Mouse (Mus musculus): Measurements from ENCODE around the gene Glt1d1. TPM values are rescaled to one million over a fixed set of nuclear protein-coding genes. Genes with fewer than 3 reads are reported as not detected.
"Not testable (repeated sequence)": the region's sequence is repeated elsewhere in the genome, so short reads cannot be mapped to it uniquely, and the experiment has no call there.

Glt1d1 gene
- total RNA-seq, 2 experiments from 2014 or later: 0.42 to 0.53 TPM

GRCm38 (mm10) chr5:127691085-127691484 lies 59.0 kb downstream of the Glt1d1 start:
- ATAC-seq (replicated peaks; ENCODE audit: low FRiP score, poor library complexity, severe bottlenecking): no peak

- ATAC-seq (replicated peaks; ENCODE audit: low FRiP score, poor library complexity, severe bottlenecking): no peak
Observed at GRCm38 (mm10) chr5:127691581-127691980, 59.5 kb downstream of the Glt1d1 start.

GRCm38 (mm10) chr5:127695898-127696297 lies 63.8 kb downstream of the Glt1d1 start:
- no peak for ATAC-seq (replicated peaks; ENCODE audit: low FRiP score, poor library complexity, severe bottlenecking)

GRCm38 (mm10) chr5:127696602-127697001 lies 64.5 kb downstream of the Glt1d1 start:
- no peak for ATAC-seq (replicated peaks; ENCODE audit: low FRiP score, poor library complexity, severe bottlenecking)

- ATAC-seq (replicated peaks; ENCODE audit: low FRiP score, poor library complexity, severe bottlenecking): no peak
Observed at GRCm38 (mm10) chr5:127698525-127698924, 66.5 kb downstream of the Glt1d1 start.

- ATAC-seq (replicated peaks; ENCODE audit: low FRiP score, poor library complexity, severe bottlenecking): no peak
Observed at GRCm38 (mm10) chr5:127699679-127700078, 67.6 kb downstream of the Glt1d1 start.

- ATAC-seq (replicated peaks; ENCODE audit: low FRiP score, poor library complexity, severe bottlenecking): no peak
Observed at GRCm38 (mm10) chr5:127700156-127700555, 68.1 kb downstream of the Glt1d1 start.

GRCm38 (mm10) chr5:127703609-127704180 lies 71.6 kb downstream of the Glt1d1 start:
- ATAC-seq (replicated peaks; ENCODE audit: low FRiP score, poor library complexity, severe bottlenecking): no peak

- ATAC-seq (replicated peaks; ENCODE audit: low FRiP score, poor library complexity, severe bottlenecking): no peak
Observed at GRCm38 (mm10) chr5:127705225-127705624, 73.2 kb downstream of the Glt1d1 start.

GRCm38 (mm10) chr5:127705976-127706375 lies 73.9 kb downstream of the Glt1d1 start:
- ATAC-seq (replicated peaks; ENCODE audit: low FRiP score, poor library complexity, severe bottlenecking): no peak

GRCm38 (mm10) chr5:127708143-127708542 lies 76.1 kb downstream of the Glt1d1 start:
- no peak for ATAC-seq (replicated peaks; ENCODE audit: low FRiP score, poor library complexity, severe bottlenecking)

- peak; percentile 91 for ATAC-seq (replicated peaks; ENCODE audit: low FRiP score, poor library complexity, severe bottlenecking)
Observed at GRCm38 (mm10) chr5:127714783-127715704, 83.0 kb downstream of the Glt1d1 start.

- peak; percentile 97 for ATAC-seq (replicated peaks; ENCODE audit: low FRiP score, poor library complexity, severe bottlenecking)
Observed at GRCm38 (mm10) chr5:127720591-127721379, 88.7 kb downstream of the Glt1d1 start.

- not testable (repeated sequence) for ATAC-seq (replicated peaks; ENCODE audit: low FRiP score, poor library complexity, severe bottlenecking)
Observed at GRCm38 (mm10) chr5:127722171-127722570, 90.1 kb downstream of the Glt1d1 start.

- ATAC-seq (replicated peaks; ENCODE audit: low FRiP score, poor library complexity, severe bottlenecking): no peak
Observed at GRCm38 (mm10) chr5:127730351-127730750, 98.3 kb downstream of the Glt1d1 start.

- ATAC-seq (replicated peaks; ENCODE audit: low FRiP score, poor library complexity, severe bottlenecking): no peak
Observed at GRCm38 (mm10) chr5:127741331-127741730, 109.3 kb downstream of the Glt1d1 start.

GRCm38 (mm10) chr5:127749540-127749939 lies 117.5 kb downstream of the Glt1d1 start:
- ATAC-seq (replicated peaks; ENCODE audit: low FRiP score, poor library complexity, severe bottlenecking): not testable (repeated sequence)

- ATAC-seq (replicated peaks; ENCODE audit: low FRiP score, poor library complexity, severe bottlenecking): no peak
Observed at GRCm38 (mm10) chr5:127751262-127751975, 119.4 kb downstream of the Glt1d1 start.

- ATAC-seq (replicated peaks; ENCODE audit: low FRiP score, poor library complexity, severe bottlenecking): no peak
Observed at GRCm38 (mm10) chr5:127755594-127755993, 123.5 kb downstream of the Glt1d1 start.

GRCm38 (mm10) chr5:127756011-127756410 lies 123.9 kb downstream of the Glt1d1 start:
- no peak for ATAC-seq (replicated peaks; ENCODE audit: low FRiP score, poor library complexity, severe bottlenecking)
